Mouse (Mus musculus) ES-Bruce4 (cell line): ENCODE results near the gene Espl1. TPM values are rescaled to one million over a fixed set of nuclear protein-coding genes. Genes with fewer than 3 reads are reported as not detected.
A peak's percentile ranks its signal among the peaks of the same experiment; 100 is the strongest.

Experiments used
- H3K27ac ChIP-seq: 2 replicates; pipeline ENCODE4 v1.5.1; 2012; ENCODE audit warnings: low read length, inconsistent platforms; ENCODE audit not compliant: insufficient read depth
- H3K27me3 ChIP-seq: 2 replicates; pipeline ENCODE4 v1.6.1; 2012; ENCODE audit warnings: mild to moderate bottlenecking, low read length, inconsistent platforms; ENCODE audit not compliant: control insufficient read depth, poor library complexity, insufficient read depth, severe bottlenecking
- H3K36me3 ChIP-seq: 2 replicates; pipeline ENCODE4 v1.6.1; 2012; ENCODE audit warnings: inconsistent platforms, mild to moderate bottlenecking, low read length, moderate library complexity; ENCODE audit not compliant: control insufficient read depth, poor library complexity, insufficient read depth, severe bottlenecking
- H3K4me1 ChIP-seq: one replicate; pipeline ENCODE4 v1.8.1; 2011; ENCODE audit warnings: low read length; ENCODE audit not compliant: control insufficient read depth, insufficient read depth
- H3K4me3 ChIP-seq: 2 replicates; pipeline ENCODE4 v1.5.1; 2011; ENCODE audit warnings: low read depth, mild to moderate bottlenecking, low read length
- H3K9ac ChIP-seq: 2 replicates; pipeline ENCODE4 v1.6.1; 2012; ENCODE audit warnings: low read depth, mild to moderate bottlenecking, inconsistent platforms; ENCODE audit not compliant: poor library complexity, severe bottlenecking
- H3K9me3 ChIP-seq: replicated peaks from 2 replicates; pipeline ENCODE4 v1.6.1; 2012; ENCODE audit warnings: mild to moderate bottlenecking, low read length, inconsistent platforms; ENCODE audit not compliant: control insufficient read depth, poor library complexity, insufficient read depth, severe bottlenecking
- CTCF ChIP-seq: IDR thresholded peaks from one replicate; pipeline ENCODE4 v1.8.1; 2011; ENCODE audit warnings: low read depth, low read length
- EP300 ChIP-seq: IDR thresholded peaks from 2 replicates; pipeline ENCODE4 v1.6.1; 2011; ENCODE audit warnings: low read depth, low read length; ENCODE audit not compliant: insufficient read depth
- POLR2A ChIP-seq: IDR thresholded peaks from one replicate; pipeline ENCODE4 v1.8.1; 2011; ENCODE audit warnings: low read length; ENCODE audit not compliant: insufficient read depth
- polyA plus RNA-seq: library from polyadenylated mRNA; stranded (reverse); fragments of >200 nt; gene quantifications from 2 replicates; pipeline ENCODE4 v1.2.4, GENCODE M21; 2011; ENCODE audit warnings: low read depth; ENCODE audit not compliant: missing spikeins, insufficient read depth, insufficient read length

Gene Espl1
- polyA plus RNA-seq, 1 experiment: 71.7 TPM

DNA sequence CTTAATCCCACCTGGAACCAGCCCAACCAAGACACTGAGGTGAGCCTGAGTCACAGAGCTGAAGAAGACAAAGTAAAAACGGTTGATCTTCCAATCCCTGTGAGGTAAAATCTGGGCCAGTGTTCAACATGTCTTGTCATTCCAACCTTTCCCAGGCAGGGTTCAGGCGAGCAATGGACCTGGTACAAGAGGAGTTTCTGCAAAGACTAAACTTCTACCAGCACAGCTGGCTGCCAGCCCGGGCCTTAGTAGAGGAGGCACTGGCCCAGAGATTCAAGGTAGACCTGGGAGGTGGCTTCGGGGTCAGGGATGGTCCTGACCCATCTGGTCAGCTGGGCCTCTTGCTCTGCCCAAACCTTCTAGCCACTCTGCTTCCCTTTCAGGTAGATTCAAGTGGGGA is 40.9 kb downstream of the Espl1 start:
- H3K9ac ChIP-seq: no peak overlapping the region
- H3K4me3 ChIP-seq: no peak overlapping the region
- H3K27ac ChIP-seq: no peak overlapping the region
- peaks cover 39% of the 10 kb centered on the region for H3K36me3 ChIP-seq
- no peak for TF ChIP-seq CTCF
- TF ChIP-seq POLR2A: no peak
- TF ChIP-seq EP300: no peak
- no peaks in the 10 kb centered on the region for H3K4me1 ChIP-seq
- no peaks in the 10 kb centered on the region for H3K9me3 ChIP-seq
- H3K27me3 ChIP-seq: no peaks in the 10 kb centered on the region

DNA sequence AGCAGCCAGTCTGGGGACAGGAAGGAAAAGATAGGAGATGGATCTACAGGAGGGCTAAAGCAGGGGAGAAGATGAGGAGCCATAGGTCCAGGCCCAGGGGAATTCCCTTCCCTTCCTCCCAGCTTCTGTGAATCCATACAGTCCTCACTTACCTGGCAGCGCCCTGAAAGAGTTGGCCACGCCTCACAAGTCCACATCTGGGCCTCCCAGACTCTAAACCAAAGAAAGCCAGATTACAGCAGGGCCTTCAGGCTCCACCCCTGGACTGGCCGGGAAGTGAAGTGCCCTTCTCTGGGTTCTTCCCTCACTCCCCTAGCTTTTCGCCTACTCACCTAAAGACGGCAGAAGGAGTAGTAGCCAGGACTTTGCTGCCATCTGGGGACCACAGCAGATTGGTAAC is 43.5 kb downstream of the Espl1 start:
- no peak overlapping the region for H3K27ac ChIP-seq
- no peaks in the 10 kb centered on the region for H3K9me3 ChIP-seq
- no peaks in the 10 kb centered on the region for H3K4me1 ChIP-seq
- TF ChIP-seq POLR2A (no peak), EP300 (no peak), CTCF (no peak)
- H3K4me3 ChIP-seq: no peak overlapping the region
- H3K36me3 ChIP-seq: peaks cover 38% of the 10 kb centered on the region
- no peak overlapping the region for H3K9ac ChIP-seq
- no peaks in the 10 kb centered on the region for H3K27me3 ChIP-seq

DNA sequence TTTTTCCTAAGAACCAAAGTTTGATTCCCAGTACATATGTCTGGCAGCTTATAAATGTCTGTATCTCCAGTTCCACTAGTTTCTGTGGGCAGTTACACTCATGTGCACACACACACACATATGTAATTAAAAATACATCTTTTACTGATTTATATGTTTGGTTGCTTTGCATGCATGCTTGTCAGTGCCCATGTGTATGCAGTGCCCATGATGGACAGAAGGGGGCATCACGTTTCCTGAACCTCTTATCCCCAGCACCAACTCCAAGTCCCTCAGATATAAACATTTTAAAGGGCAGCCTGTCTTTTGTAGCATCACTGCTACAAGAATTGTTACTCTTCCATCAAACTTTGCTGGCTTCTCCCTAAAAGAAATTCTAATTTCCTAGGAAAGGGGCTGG is 45.5 kb downstream of the Espl1 start:
- H3K9me3 ChIP-seq: no peaks in the 10 kb centered on the region
- TF ChIP-seq CTCF: peak; percentile 44
- no peak for TF ChIP-seq EP300
- no peak for TF ChIP-seq POLR2A
- H3K4me3 ChIP-seq: no peak overlapping the region
- H3K36me3 ChIP-seq: peaks cover 53% of the 10 kb centered on the region
- no peaks in the 10 kb centered on the region for H3K4me1 ChIP-seq
- no peaks in the 10 kb centered on the region for H3K27me3 ChIP-seq
- H3K27ac ChIP-seq: no peak overlapping the region
- H3K9ac ChIP-seq: no peak overlapping the region

DNA sequence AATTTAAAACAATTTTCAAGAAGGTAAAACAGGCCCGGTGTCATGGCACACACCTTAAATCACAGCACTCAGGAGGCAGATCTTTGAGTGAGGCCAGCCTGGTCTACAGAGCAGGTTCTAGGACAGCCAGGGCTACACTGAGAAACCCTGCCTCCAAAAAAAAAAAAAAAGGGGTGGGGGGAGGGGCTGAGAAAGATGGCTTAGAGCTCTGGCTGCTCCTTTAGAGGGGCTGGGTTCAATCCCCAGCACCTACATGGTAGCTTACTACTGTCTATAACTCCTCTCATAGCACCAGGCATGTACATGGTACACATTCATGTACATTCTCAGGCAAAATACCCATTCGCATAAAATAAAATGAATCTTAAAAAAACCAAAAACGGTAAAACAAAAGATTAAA is 48.4 kb downstream of the Espl1 start:
- Histone ChIP-seq H3K4me1 (no peaks in the 10 kb centered on the region), H3K9ac (no peak overlapping the region), H3K27ac (no peak overlapping the region), H3K9me3 (no peaks in the 10 kb centered on the region), H3K27me3 (no peaks in the 10 kb centered on the region), H3K36me3 (peaks cover 48% of the 10 kb centered on the region), H3K4me3 (no peak overlapping the region)
- no peak for TF ChIP-seq POLR2A
- no peak for TF ChIP-seq EP300
- no peak for TF ChIP-seq CTCF

DNA sequence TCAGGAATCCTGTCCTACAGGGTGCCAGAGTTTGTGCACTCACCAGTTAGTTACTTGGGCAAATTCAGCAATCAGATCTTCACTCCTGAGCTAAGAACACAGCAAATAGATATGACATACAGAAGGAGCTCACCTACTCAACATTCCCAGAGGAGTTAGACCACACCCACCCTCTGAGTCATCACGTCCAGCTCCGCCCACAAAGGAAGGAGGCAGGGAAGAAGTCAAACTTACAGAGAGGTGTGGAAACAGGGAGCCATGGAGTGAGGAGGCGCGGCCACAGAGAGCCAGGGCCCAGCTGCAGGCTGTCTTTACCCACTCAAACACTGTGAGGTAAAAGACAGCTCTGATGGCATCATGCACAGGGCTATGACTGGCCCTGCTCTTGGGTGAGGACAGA is 50.4 kb downstream of the Espl1 start:
- Histone ChIP-seq H3K36me3 (peaks cover 38% of the 10 kb centered on the region), H3K4me1 (no peaks in the 10 kb centered on the region), H3K9ac (no peak overlapping the region), H3K9me3 (no peaks in the 10 kb centered on the region), H3K27me3 (no peaks in the 10 kb centered on the region), H3K27ac (no peak overlapping the region), H3K4me3 (no peak overlapping the region)
- TF ChIP-seq CTCF (no peak), POLR2A (no peak), EP300 (no peak)

DNA sequence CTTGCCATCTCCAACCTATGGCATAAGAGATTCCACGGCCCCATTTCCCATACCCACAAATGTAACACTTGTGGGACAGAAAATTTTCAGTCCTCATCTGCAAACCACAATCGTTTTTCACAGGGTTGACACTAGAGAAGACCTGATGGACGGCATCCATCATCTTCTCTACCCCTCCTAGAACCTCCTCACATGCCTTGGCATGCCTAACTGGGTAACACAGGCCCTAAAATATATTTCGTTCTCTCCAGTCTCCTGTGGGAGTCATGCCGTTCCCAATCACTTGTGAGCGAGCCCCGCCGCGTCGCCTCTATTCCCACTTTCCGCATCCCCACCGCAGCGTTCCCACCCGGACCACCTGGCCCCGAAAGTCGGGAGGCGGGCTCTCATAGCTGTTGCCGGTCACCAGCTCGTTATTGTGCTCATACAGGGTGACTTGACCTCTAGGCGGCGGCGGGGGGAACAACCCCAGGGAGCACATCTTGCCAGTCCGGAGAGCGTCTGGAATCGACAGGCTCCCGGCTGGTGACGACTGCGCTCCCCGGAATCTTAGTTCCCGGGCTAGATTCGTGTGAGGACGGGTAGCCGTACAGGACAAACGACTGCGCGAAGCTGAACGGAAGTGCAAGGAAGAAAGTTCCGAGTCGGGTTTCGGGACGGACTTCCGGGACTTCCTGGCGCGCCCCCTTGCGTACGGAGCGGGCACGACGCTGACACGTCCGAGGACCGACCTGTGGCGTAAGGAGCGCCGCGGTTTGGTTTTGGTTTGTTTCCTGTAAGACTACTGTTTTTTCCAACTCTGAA is 54.3 kb downstream of the Espl1 start, which contains the start of gene Aaas:
Gene Aaas, minus strand, starts transcription at position 634 of the 804 bp plus-strand sequence.
- H3K27ac ChIP-seq: peak within 1 kb of the TSS; percentile 85
- peak within 1 kb of the TSS; percentile 92 for H3K4me3 ChIP-seq
- H3K36me3 ChIP-seq: peaks cover 24% of the 10 kb centered on the region
- H3K9me3 ChIP-seq: no peaks in the 10 kb centered on the region
- no peak for TF ChIP-seq POLR2A
- TF ChIP-seq CTCF: peak; percentile 77
- TF ChIP-seq EP300: peak; percentile 63; the same call in 1 of the 2 replicates
- H3K4me1 ChIP-seq: no peaks in the 10 kb centered on the region
- H3K9ac ChIP-seq: peak within 1 kb of the TSS; percentile 89
- H3K27me3 ChIP-seq: no peaks in the 10 kb centered on the region
